Mouse (Mus musculus): ENCODE measurements around the gene Gpbp1. TPM values are rescaled to one million over a fixed set of nuclear protein-coding genes. Genes with fewer than 3 reads are reported as not detected.

Gpbp1 gene
- polyA plus RNA-seq, 1 experiment from 2014 or later = 127 TPM

- H3K4me2 ChIP-seq (ENCODE audit: low read length) = no peak overlapping the region
- H3K9ac ChIP-seq (replicated peaks; ENCODE audit: low read length) = no peak overlapping the region
- ATAC-seq (ENCODE audit: low FRiP score, low TSS enrichment) (no peak), DNase-seq (no peak)
- no peaks in the 10 kb centered on the region for H3K27me3 ChIP-seq (ENCODE audit: control insufficient read depth, insufficient read depth, low read length)
- H3K27ac ChIP-seq (replicated peaks; ENCODE audit: low read depth, low read length) = no peak overlapping the region
- H3K4me3 ChIP-seq (replicated peaks; ENCODE audit: low read depth, low read length) = no peak overlapping the region
- no peaks in the 10 kb centered on the region for H3K9me3 ChIP-seq (ENCODE audit: control insufficient read depth, low read length)
- 87% methylated on average over 8 of the region's 8 CpGs for WGBS
- H3K4me1 ChIP-seq (ENCODE audit: control insufficient read depth, insufficient read depth, low read length) = no peaks in the 10 kb centered on the region
- no peaks in the 10 kb centered on the region for H3K36me3 ChIP-seq (ENCODE audit: control insufficient read depth, insufficient read depth, low read length)
Observed at GRCm38 (mm10) chr13:111394341-111394740, 95.6 kb downstream of the Gpbp1 start.

- no peaks in the 10 kb centered on the region for H3K9me3 ChIP-seq (ENCODE audit: control insufficient read depth, low read length)
- DNase-seq (no peak), ATAC-seq (ENCODE audit: low FRiP score, low TSS enrichment) (no peak)
- no peaks in the 10 kb centered on the region for H3K27me3 ChIP-seq (ENCODE audit: control insufficient read depth, insufficient read depth, low read length)
- no peak overlapping the region for H3K4me3 ChIP-seq (replicated peaks; ENCODE audit: low read depth, low read length)
- 56% methylated on average over 6 of the region's 6 CpGs for WGBS
- H3K4me2 ChIP-seq (ENCODE audit: low read length) = no peak overlapping the region
- H3K27ac ChIP-seq (replicated peaks; ENCODE audit: low read depth, low read length) = no peak overlapping the region
- no peaks in the 10 kb centered on the region for H3K4me1 ChIP-seq (ENCODE audit: control insufficient read depth, insufficient read depth, low read length)
- H3K9ac ChIP-seq (replicated peaks; ENCODE audit: low read length) = no peak overlapping the region
- no peaks in the 10 kb centered on the region for H3K36me3 ChIP-seq (ENCODE audit: control insufficient read depth, insufficient read depth, low read length)
Observed at GRCm38 (mm10) chr13:111393426-111393825, 96.5 kb downstream of the Gpbp1 start.

DNA sequence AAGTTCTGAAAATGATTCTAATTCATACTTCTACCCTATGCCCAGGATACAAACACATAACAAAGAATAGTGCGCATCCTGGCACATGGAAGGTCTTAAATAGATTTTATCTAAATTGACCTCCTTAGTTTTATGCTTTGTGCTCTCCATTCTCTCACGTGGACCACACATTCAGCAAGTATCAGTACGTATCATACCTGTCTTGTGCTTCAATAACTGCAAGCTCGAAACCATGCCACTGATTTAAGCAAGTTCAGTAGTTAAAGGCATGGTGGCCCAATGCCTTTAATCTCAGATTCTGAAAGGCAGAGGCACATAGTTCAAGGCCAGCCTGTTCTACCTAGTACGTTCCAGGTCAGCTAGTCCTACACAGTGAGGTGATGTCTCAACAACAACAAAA lies 98.5 kb downstream of the Gpbp1 start:
- no peaks in the 10 kb centered on the region for H3K36me3 ChIP-seq (ENCODE audit: control insufficient read depth, insufficient read depth, low read length)
- no peaks in the 10 kb centered on the region for H3K4me1 ChIP-seq (ENCODE audit: control insufficient read depth, insufficient read depth, low read length)
- H3K27me3 ChIP-seq (ENCODE audit: control insufficient read depth, insufficient read depth, low read length) = no peaks in the 10 kb centered on the region
- no peaks in the 10 kb centered on the region for H3K9me3 ChIP-seq (ENCODE audit: control insufficient read depth, low read length)
- H3K9ac ChIP-seq (replicated peaks; ENCODE audit: low read length) = no peak overlapping the region
- no peak overlapping the region for H3K4me3 ChIP-seq (replicated peaks; ENCODE audit: low read depth, low read length)
- no peak overlapping the region for H3K27ac ChIP-seq (replicated peaks; ENCODE audit: low read depth, low read length)
- ATAC-seq (ENCODE audit: low FRiP score, low TSS enrichment) (no peak), DNase-seq (no peak)
- 90% methylated on average over 5 of the region's 5 CpGs for WGBS
- no peak overlapping the region for H3K4me2 ChIP-seq (ENCODE audit: low read length)

- ATAC-seq (ENCODE audit: low FRiP score, low TSS enrichment) = no peak
- Histone ChIP-seq H3K27ac (replicated peaks; ENCODE audit: low read depth, low read length) (no peak overlapping the region), H3K4me2 (ENCODE audit: low read length) (no peak overlapping the region), H3K36me3 (ENCODE audit: control insufficient read depth, insufficient read depth, low read length) (no peaks in the 10 kb centered on the region), H3K9me3 (ENCODE audit: control insufficient read depth, low read length) (no peaks in the 10 kb centered on the region), H3K27me3 (ENCODE audit: control insufficient read depth, insufficient read depth, low read length) (no peaks in the 10 kb centered on the region), H3K9ac (replicated peaks; ENCODE audit: low read length) (no peak overlapping the region), H3K4me1 (ENCODE audit: control insufficient read depth, insufficient read depth, low read length) (no peaks in the 10 kb centered on the region), H3K4me3 (replicated peaks; ENCODE audit: low read depth, low read length) (no peak overlapping the region)
- DNase-seq = no peak
- WGBS = 81% methylated on average over 1 of the region's 1 CpGs
Observed at GRCm38 (mm10) chr13:111391011-111391410, 98.9 kb downstream of the Gpbp1 start.

DNA sequence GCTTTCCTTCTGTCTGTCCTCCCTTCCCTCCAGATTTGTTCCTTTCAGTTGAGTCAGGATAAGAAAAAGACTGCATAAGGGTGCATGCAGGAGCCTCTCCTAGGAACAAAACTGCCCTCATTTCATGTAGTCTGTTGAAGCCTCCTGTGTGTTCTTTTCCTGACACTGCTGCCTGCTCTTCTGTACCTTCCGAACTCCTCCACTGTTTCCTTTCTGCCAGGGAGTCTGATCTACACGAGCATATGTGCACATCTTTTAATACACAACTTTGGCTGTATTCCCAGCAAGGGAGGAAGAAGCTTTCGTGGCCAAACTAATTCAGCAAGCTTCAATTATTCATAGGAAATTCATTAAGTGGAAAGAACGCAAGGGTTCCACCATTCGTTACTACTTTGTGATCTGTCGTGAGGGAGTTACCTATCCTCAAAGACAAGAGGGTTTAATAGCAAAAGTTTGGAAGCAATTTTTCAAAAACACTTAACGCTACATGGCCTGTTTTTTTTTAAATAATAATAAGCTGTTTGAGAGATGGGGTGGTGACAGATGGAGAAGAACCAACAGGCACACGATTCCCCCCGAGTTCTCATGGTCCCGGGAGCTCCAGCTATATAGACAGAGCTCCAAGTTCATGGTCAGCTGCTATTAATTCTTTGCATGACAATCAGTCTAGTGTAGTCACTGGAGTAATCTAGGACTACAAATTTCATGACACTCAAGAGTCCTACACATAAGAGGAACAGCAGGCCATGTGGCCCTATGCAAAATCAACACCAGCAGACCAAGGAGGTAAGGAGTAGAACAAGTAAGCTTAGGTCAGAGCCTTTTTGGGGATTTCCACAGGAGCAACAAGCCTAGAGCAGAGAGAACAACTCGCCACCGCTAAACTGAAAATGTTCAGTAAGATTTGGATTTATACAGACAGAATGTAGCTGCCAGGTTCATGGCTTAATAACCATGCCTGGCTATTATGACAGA lies 105.6 kb downstream of the Gpbp1 start:
- ATAC-seq (ENCODE audit: low FRiP score, low TSS enrichment) (no peak), DNase-seq (peak; percentile 27)
- Histone ChIP-seq H3K27ac (replicated peaks; ENCODE audit: low read depth, low read length) (no peak overlapping the region), H3K27me3 (ENCODE audit: control insufficient read depth, insufficient read depth, low read length) (no peaks in the 10 kb centered on the region), H3K4me3 (replicated peaks; ENCODE audit: low read depth, low read length) (no peak overlapping the region), H3K4me2 (ENCODE audit: low read length) (no peak overlapping the region), H3K9ac (replicated peaks; ENCODE audit: low read length) (no peak overlapping the region), H3K36me3 (ENCODE audit: control insufficient read depth, insufficient read depth, low read length) (no peaks in the 10 kb centered on the region), H3K4me1 (ENCODE audit: control insufficient read depth, insufficient read depth, low read length) (no peaks in the 10 kb centered on the region), H3K9me3 (ENCODE audit: control insufficient read depth, low read length) (no peaks in the 10 kb centered on the region)
- 76% methylated on average over 12 of the region's 12 CpGs for WGBS

Other genes starting within 250 kb of the Gpbp1 start
- not detected in 2 replicates for gene Actbl2, start 235.1 kb downstream of the Gpbp1 start, polyA plus RNA-seq (2014; fragmentation: Nextera tagmentation; extraction: Ambion mirVana)
- gene Gm49496, start 59.8 kb upstream of the Gpbp1 start, polyA plus RNA-seq (2014; fragmentation: Nextera tagmentation; extraction: Ambion mirVana) = not detected in 2 replicates
- gene Gm10198, start 102.7 kb upstream of the Gpbp1 start, polyA plus RNA-seq (2014; fragmentation: Nextera tagmentation; extraction: Ambion mirVana) = not detected in 2 replicates
- 27.5 and 27.9 TPM in 2 replicates for gene Mier3, start 190.9 kb upstream of the Gpbp1 start, polyA plus RNA-seq (2014; fragmentation: Nextera tagmentation; extraction: Ambion mirVana)